Mouse (Mus musculus) kidney, postnatal 25 days (tissue): ENCODE measurements around the gene Leng1.

ENCODE experiments used
- DNase-seq, 2 experiments: peaks; one replicate each; pipeline ENCODE4 v3.0.0; 2021; ENCODE audit warnings: mixed read lengths in 2 of 2

The Leng1 gene

GRCm38 (mm10) chr7:3665215-3666114 is at the start of gene Leng1:
TSS of gene Leng1 (minus strand) at chr7:3665840.
- DNase-seq: peak; percentile 99

- DNase-seq: peak in 1 of 2 experiments; percentile 7
These were observed 49.6 kb upstream of the Leng1 start for GRCm38 (mm10) chr7:3715249-3715648.

- peak in 1 of 2 experiments; percentile 31 for DNase-seq
These were observed 46.8 kb upstream of the Leng1 start for GRCm38 (mm10) chr7:3712264-3712942.

- peak in 1 of 2 experiments; percentile 6 for DNase-seq
These were observed 43.4 kb upstream of the Leng1 start for GRCm38 (mm10) chr7:3709000-3709399.

- peak in 1 of 2 experiments; percentile 6 for DNase-seq
These were observed 42.9 kb upstream of the Leng1 start for GRCm38 (mm10) chr7:3708447-3708980.

- DNase-seq: peak in 1 of 2 experiments; percentile 20
These were observed 42.2 kb upstream of the Leng1 start for GRCm38 (mm10) chr7:3707568-3708413.

- DNase-seq: no peak
These were observed 41.4 kb upstream of the Leng1 start for GRCm38 (mm10) chr7:3707027-3707426.

- peak in 1 of 2 experiments; percentile 22 for DNase-seq
These were observed 40.8 kb upstream of the Leng1 start for GRCm38 (mm10) chr7:3706343-3706934.

- DNase-seq: peak in 1 of 2 experiments; percentile 25
These were observed 40.3 kb upstream of the Leng1 start for GRCm38 (mm10) chr7:3705911-3706310.

- DNase-seq: peak in 1 of 2 experiments; percentile 30
These were observed 39.8 kb upstream of the Leng1 start for GRCm38 (mm10) chr7:3705461-3705860.

GRCm38 (mm10) chr7:3704475-3704874 is 38.8 kb upstream of the Leng1 start:
- no peak for DNase-seq

GRCm38 (mm10) chr7:3703879-3704441 is 38.3 kb upstream of the Leng1 start, which contains the start of gene Rps9:
TSS of gene Rps9 (plus strand) at chr7:3703993.
- DNase-seq: peak; percentile 98

GRCm38 (mm10) chr7:3703148-3703878 is 37.7 kb upstream of the Leng1 start:
- DNase-seq: no peak

- no peak for DNase-seq
These were observed 32.8 kb upstream of the Leng1 start for GRCm38 (mm10) chr7:3698471-3698870.

GRCm38 (mm10) chr7:3694949-3695305 is 29.3 kb upstream of the Leng1 start:
- peak in 1 of 2 experiments; percentile 47 for DNase-seq

- peak; percentile 78 to 88 for DNase-seq
These were observed 28.7 kb upstream of the Leng1 start for GRCm38 (mm10) chr7:3694076-3694948.

GRCm38 (mm10) chr7:3693809-3694075 is 28.1 kb upstream of the Leng1 start:
- DNase-seq: no peak

- peak; percentile 99 for DNase-seq
These were observed 27.6 kb upstream of the Leng1 start, which contains the start of gene Mboat7 for GRCm38 (mm10) chr7:3692987-3693808. TSS of gene Mboat7 (minus strand) at chr7:3693523.

- no peak for DNase-seq
These were observed 26.8 kb upstream of the Leng1 start, which contains the start of gene Tsen34 for GRCm38 (mm10) chr7:3692382-3692986. TSS of gene Tsen34 (plus strand) at chr7:3692863.
